Mouse (Mus musculus) adrenal gland, postnatal 14 days (tissue): Measurements from ENCODE around the gene Slc48a1. TPM values are rescaled to one million over a fixed set of nuclear protein-coding genes. Genes with fewer than 3 reads are reported as not detected.

Source experiments
- DNase-seq: peaks from one replicate; pipeline ENCODE4 v3.0.0; 2021; ENCODE audit warnings: mixed read lengths
- total RNA-seq: library from RNA; stranded (reverse); gene quantifications from 2 replicates; pipeline ENCODE4 v1.2.3, GENCODE M21; 2021

The Slc48a1 gene
- total RNA-seq, 1 experiment from 2014 or later: 68.8 TPM

GRCm38 (mm10) chr15:97842058-97842457 is 63.7 kb downstream of the Slc48a1 start:
- DNase-seq: no peak

Other genes starting within 250 kb of the Slc48a1 start
- gene Rpap3, start 72.7 kb upstream of the Slc48a1 start, total RNA-seq: 14.6 and 19.3 TPM in 2 replicates
- 0.90 and 1.1 TPM in 2 replicates for gene Endou, start 47.2 kb upstream of the Slc48a1 start, total RNA-seq
- gene Rapgef3, start 10.5 kb upstream of the Slc48a1 start, total RNA-seq: 22.2 and 24.9 TPM in 2 replicates
- gene Hdac7, start 66.0 kb downstream of the Slc48a1 start, total RNA-seq: 60.1 and 75.8 TPM in 2 replicates
- 6.6 and 7.0 TPM in 2 replicates for gene Vdr, start 132.1 kb downstream of the Slc48a1 start, total RNA-seq
- gene Tmem106c, start 185.7 kb downstream of the Slc48a1 start, total RNA-seq: 39.4 and 40.9 TPM in 2 replicates
- 0.23 TPM in 1 of 2 replicates, not detected in the other for gene Col2a1, start 226.2 kb downstream of the Slc48a1 start, total RNA-seq